Mouse (Mus musculus): ENCODE results near the gene 1810049J17Rik. TPM values are rescaled to one million over a fixed set of nuclear protein-coding genes. Genes with fewer than 3 reads are reported as not detected.

1810049J17Rik gene
- total RNA-seq, 2 experiments from 2014 or later: 0.77 to 1.6 TPM

GRCm38 (mm10) chr15:12349840-12350239, 28.1 kb upstream of the 1810049J17Rik start:
- DNase-seq (ENCODE audit: low spot score in 2 of 2): no peak

- DNase-seq (ENCODE audit: low spot score in 2 of 2): no peak
Observed at GRCm38 (mm10) chr15:12348950-12349349, 27.3 kb upstream of the 1810049J17Rik start.

GRCm38 (mm10) chr15:12346916-12347315, 25.2 kb upstream of the 1810049J17Rik start:
- DNase-seq (ENCODE audit: low spot score in 2 of 2): no peak

- DNase-seq (ENCODE audit: low spot score in 2 of 2): no peak
Observed at GRCm38 (mm10) chr15:12341401-12341758, 19.7 kb upstream of the 1810049J17Rik start.

GRCm38 (mm10) chr15:12340536-12341400, 19.1 kb upstream of the 1810049J17Rik start:
- no peak for DNase-seq (ENCODE audit: low spot score in 2 of 2)

GRCm38 (mm10) chr15:12337779-12338137, 16.1 kb upstream of the 1810049J17Rik start:
- no peak for DNase-seq (ENCODE audit: low spot score in 2 of 2)

- DNase-seq (ENCODE audit: low spot score in 2 of 2): no peak
Observed at GRCm38 (mm10) chr15:12337030-12337778, 15.5 kb upstream of the 1810049J17Rik start.

- no peak for DNase-seq (ENCODE audit: low spot score in 2 of 2)
Observed at GRCm38 (mm10) chr15:12334381-12334780, 12.7 kb upstream of the 1810049J17Rik start.

GRCm38 (mm10) chr15:12331300-12331699, 9.6 kb upstream of the 1810049J17Rik start:
- DNase-seq (ENCODE audit: low spot score in 2 of 2): no peak

- no peak for DNase-seq (ENCODE audit: low spot score in 2 of 2)
Observed at GRCm38 (mm10) chr15:12330892-12331291, 9.2 kb upstream of the 1810049J17Rik start.

GRCm38 (mm10) chr15:12330389-12330788, 8.7 kb upstream of the 1810049J17Rik start:
- DNase-seq (ENCODE audit: low spot score in 2 of 2): no peak

GRCm38 (mm10) chr15:12324326-12324725, 2.6 kb upstream of the 1810049J17Rik start:
- DNase-seq (ENCODE audit: low spot score in 2 of 2): no peak

GRCm38 (mm10) chr15:12322676-12323402, 1.1 kb upstream of the 1810049J17Rik start:
- DNase-seq (ENCODE audit: low spot score in 2 of 2): no peak

GRCm38 (mm10) chr15:12321091-12321787, 460 bp downstream of the 1810049J17Rik start, which contains the start of gene Golph3:
Gene Golph3, plus strand, starts transcription at chr15:12321450.
- DNase-seq (ENCODE audit: low spot score in 2 of 2): peak; percentile 98 to 99

GRCm38 (mm10) chr15:12320441-12321090, 1.1 kb downstream of the 1810049J17Rik start:
- no peak for DNase-seq (ENCODE audit: low spot score in 2 of 2)

GRCm38 (mm10) chr15:12319889-12320288, 1.8 kb downstream of the 1810049J17Rik start:
- no peak for DNase-seq (ENCODE audit: low spot score in 2 of 2)

GRCm38 (mm10) chr15:12318451-12318850, 3.2 kb downstream of the 1810049J17Rik start:
- DNase-seq (ENCODE audit: low spot score in 2 of 2): no peak

- no peak for DNase-seq (ENCODE audit: low spot score in 2 of 2)
Observed at GRCm38 (mm10) chr15:12317290-12317689, 4.4 kb downstream of the 1810049J17Rik start.

- no peak for DNase-seq (ENCODE audit: low spot score in 2 of 2)
Observed at GRCm38 (mm10) chr15:12315996-12316395, 5.7 kb downstream of the 1810049J17Rik start.

GRCm38 (mm10) chr15:12314584-12314983, 7.1 kb downstream of the 1810049J17Rik start:
- no peak for DNase-seq (ENCODE audit: low spot score in 2 of 2)

Data from adrenal gland, adult 18-20 months (tissue).